Mouse (Mus musculus): ENCODE measurements around the gene Amy2a4.
"Not testable (repeated sequence)": the region's sequence is repeated elsewhere in the genome, so short reads cannot be mapped to it uniquely, and the experiment has no call there.

Gene Amy2a4

DNA sequence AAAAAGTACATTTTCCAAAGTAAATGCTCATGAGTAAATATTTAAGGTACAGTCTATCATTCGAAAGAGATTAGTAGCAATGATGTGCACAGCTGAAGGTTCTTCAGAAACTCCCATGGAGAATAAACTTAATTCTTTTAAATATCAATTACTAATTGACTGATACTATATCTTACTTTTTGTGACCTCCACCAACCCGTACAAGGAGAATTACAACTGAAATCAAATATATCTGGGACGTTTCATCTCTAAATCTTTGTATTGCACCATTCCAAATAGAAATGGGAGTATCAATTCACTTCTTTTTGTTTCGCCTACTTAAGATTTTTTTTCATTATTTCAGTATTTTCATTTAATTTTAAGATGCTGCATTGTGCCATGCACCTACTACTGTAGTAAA is at the start of gene Amy2a4:
Amy2a4 (minus strand) TSS at position 101 of the 400 bp plus-strand sequence.
- not testable (repeated sequence) for DNase-seq

- not testable (repeated sequence) for DNase-seq
Measured at GRCm38 (mm10) chr3:113323952-113324351, 32.7 kb upstream of the Amy2a4 start, which contains the start of gene Amy2a3. Gene Amy2a3, minus strand, starts transcription at chr3:113324052.

- DNase-seq: not testable (repeated sequence)
Measured at GRCm38 (mm10) chr3:113312937-113313336, 21.7 kb upstream of the Amy2a4 start.

GRCm38 (mm10) chr3:113280285-113280684 is 11.0 kb downstream of the Amy2a4 start:
- not testable (repeated sequence) for DNase-seq

GRCm38 (mm10) chr3:113279586-113279985 is 11.7 kb downstream of the Amy2a4 start:
- not testable (repeated sequence) for DNase-seq

DNA sequence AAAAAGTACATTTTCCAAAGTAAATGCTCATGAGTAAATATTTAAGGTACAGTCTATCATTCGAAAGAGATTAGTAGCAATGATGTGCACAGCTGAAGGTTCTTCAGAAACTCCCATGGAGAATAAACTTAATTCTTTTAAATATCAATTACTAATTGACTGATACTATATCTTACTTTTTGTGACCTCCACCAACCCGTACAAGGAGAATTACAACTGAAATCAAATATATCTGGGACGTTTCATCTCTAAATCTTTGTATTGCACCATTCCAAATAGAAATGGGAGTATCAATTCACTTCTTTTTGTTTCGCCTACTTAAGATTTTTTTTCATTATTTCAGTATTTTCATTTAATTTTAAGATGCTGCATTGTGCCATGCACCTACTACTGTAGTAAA is 32.5 kb downstream of the Amy2a4 start, which contains the start of gene Amy2a5:
Amy2a5 (minus strand) TSS at position 101 of the 400 bp plus-strand sequence.
- DNase-seq: not testable (repeated sequence)

Data from cerebellum, adult 8-10 months (tissue).